Mouse (Mus musculus) heart, embryonic 16.5 days (tissue): ENCODE results near the gene Hdac11. TPM values are rescaled to one million over a fixed set of nuclear protein-coding genes. Genes with fewer than 3 reads are reported as not detected.

ENCODE experiments used
- ATAC-seq: fragments of 200-750 bp; cut with Nextera tagmentation; replicated peaks from 2 replicates; pipeline ENCODE4 v1.8.0; 2017; ENCODE audit warnings: moderate number of reproducible peaks; ENCODE audit not compliant: insufficient read depth, low FRiP score; ENCODE audit errors: extremely low read depth
- H3K27ac ChIP-seq: fragments of 300-500 bp; sonication (generic); 2 replicates; pipeline ENCODE4 v1.5.1; 2014; ENCODE audit warnings: mild to moderate bottlenecking, low read length, control low read depth, moderate library complexity
- H3K27me3 ChIP-seq: fragments of 300-500 bp; sonication (generic); 2 replicates; pipeline ENCODE4 v1.6.1; 2014; ENCODE audit warnings: low read length, mixed read lengths; ENCODE audit not compliant: control insufficient read depth, insufficient read depth
- H3K36me3 ChIP-seq: fragments of 300-500 bp; sonication (generic); 2 replicates; pipeline ENCODE4 v1.6.1; 2014; ENCODE audit not compliant: control insufficient read depth, insufficient read depth
- H3K4me1 ChIP-seq: fragments of 300-500 bp; sonication (generic); 2 replicates; pipeline ENCODE4 v1.6.1; 2014; ENCODE audit warnings: low read length, mixed read lengths; ENCODE audit not compliant: control insufficient read depth, insufficient read depth
- H3K4me2 ChIP-seq: fragments of 300-500 bp; sonication (generic); 2 replicates; pipeline ENCODE4 v1.6.1; 2014; ENCODE audit warnings: low read depth, mild to moderate bottlenecking, control low read depth, low read length
- H3K4me3 ChIP-seq: fragments of 300-500 bp; sonication (generic); 2 replicates; pipeline ENCODE4 v1.5.1; 2014; ENCODE audit warnings: mild to moderate bottlenecking, control low read depth, low read length
- H3K9ac ChIP-seq: fragments of 300-500 bp; sonication (generic); 2 replicates; pipeline ENCODE4 v1.6.1; 2014; ENCODE audit warnings: low read length, control low read depth
- H3K9me3 ChIP-seq: fragments of 300-500 bp; sonication (generic); replicated peaks from 2 replicates; pipeline ENCODE4 v1.6.1; 2016; ENCODE audit warnings: low read length; ENCODE audit not compliant: control insufficient read depth
- WGBS: fragments of 180-500 bp; shearing (Covaris S2); extraction: QIAGEN DNeasy Blood & Tissue Kit; methylation state at CpG from one replicate; pipeline ENCODE4 v1.1.7; 2014; 5-methylcytosine and 5-hydroxymethylcytosine counted together
- polyA plus RNA-seq: library from polyadenylated mRNA; unstranded; fragments of >200 nt; fragmentation: Nextera tagmentation; extraction: Ambion mirVana; gene quantifications from 2 replicates; pipeline ENCODE4 v1.2.1, GENCODE M21; 2015

Hdac11 gene
- polyA plus RNA-seq, 1 experiment from 2014 or later: 10.8 TPM

DNA sequence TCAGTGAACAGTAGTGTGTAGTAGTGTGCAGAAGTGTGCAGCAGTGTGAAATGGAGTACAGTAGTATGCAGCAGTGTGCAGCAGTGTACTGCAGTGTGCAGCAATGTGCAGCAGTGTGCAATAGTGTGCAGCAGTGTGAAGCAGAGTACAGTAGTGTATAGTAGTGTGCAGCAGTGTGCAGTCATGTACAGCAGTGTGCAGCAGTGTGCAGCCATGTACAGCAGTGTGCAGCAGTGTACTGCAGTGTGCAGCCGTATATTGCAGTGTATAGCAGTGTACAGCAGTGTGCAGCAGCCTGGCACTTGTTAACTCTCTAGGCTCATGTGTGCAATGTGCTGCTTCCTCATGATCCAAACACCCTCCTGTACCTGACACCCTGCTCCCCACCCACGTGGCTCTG lies 42.0 kb downstream of the Hdac11 start:
- no peak for ATAC-seq
- Histone ChIP-seq H3K27ac (no peak overlapping the region), H3K27me3 (no peaks in the 10 kb centered on the region)

DNA sequence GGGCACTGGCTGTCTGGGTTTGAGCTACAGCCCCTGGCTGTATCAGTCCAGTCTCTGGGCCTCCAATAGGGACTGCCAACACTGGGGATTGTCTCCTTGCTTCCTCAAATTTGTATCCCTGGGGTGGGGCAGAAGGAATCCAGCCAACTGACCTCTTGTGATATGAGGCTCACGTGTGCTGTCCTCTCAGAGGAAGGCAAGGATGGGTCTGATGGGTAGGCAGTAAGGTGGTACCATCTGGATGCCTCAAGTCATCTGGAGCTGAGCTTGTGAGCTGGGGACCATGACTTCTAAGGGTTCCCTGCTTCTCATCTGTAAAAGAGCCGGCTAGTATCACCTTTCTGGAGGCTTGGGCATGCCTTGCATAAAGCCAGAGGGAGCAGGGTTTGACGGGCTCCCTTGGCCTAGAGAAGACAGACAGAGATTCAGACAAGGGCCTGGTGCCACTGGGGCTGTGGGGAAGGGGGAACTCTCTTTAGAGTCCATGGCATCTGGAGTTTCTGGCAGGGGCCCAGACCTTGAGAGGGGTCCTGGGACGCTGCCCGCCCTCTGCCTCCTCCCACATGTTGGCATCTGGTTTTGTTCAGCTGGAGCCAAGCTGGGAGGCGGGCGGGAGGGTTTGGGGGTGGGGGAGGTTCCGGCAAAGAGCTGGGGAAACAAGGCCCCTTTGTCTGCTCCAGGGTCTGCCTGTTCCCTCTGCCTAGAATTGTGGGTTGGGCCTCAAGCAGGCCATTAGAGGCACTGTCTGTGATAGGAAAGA lies 44.1 kb downstream of the Hdac11 start:
- Histone ChIP-seq H3K4me1 (peaks cover 21% of the 10 kb centered on the region), H3K4me2 (no peak overlapping the region), H3K27me3 (no peaks in the 10 kb centered on the region), H3K36me3 (no peaks in the 10 kb centered on the region), H3K4me3 (no peak overlapping the region), H3K9ac (peak overlapping the region; percentile 18; the same call in 1 of the 2 replicates), H3K27ac (peak overlapping the region; percentile 62), H3K9me3 (no peaks in the 10 kb centered on the region)
- peak; percentile 61 for ATAC-seq
- 27% methylated on average over 8 of the region's 8 CpGs for WGBS

More for the DNA sequence above, 42.0 kb downstream of the Hdac11 start:
- Histone ChIP-seq H3K4me1 (peaks cover 21% of the 10 kb centered on the region), H3K9ac (no peak overlapping the region), H3K36me3 (no peaks in the 10 kb centered on the region), H3K9me3 (no peaks in the 10 kb centered on the region), H3K4me2 (no peak overlapping the region), H3K4me3 (no peak overlapping the region)
- WGBS: 58% methylated on average over 2 of the region's 2 CpGs

DNA sequence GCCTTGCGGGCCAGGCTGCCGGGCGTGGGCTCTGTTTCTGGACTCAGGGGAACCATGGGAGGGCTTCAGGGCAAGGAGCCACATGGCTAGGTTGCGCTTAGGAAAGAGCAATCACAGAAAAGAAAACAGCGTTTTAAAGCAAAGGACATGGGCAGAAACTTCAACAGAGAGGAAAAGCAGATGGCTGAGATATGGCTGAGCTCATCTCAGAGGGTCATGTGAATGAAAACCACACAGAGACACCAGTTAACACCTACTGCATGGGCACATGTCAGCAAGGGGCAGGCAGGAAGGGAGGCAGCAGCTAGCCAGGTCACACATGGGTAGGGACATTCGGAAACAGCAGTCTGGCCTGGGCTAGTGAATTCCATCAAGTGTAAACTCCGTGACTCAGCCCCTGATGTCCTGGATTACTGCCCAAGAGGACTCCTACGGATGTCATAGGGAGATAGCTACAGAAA lies 45.4 kb downstream of the Hdac11 start:
- H3K9me3 ChIP-seq: no peaks in the 10 kb centered on the region
- 55% methylated on average over 8 of the region's 8 CpGs for WGBS
- no peaks in the 10 kb centered on the region for H3K36me3 ChIP-seq
- no peak overlapping the region for H3K4me2 ChIP-seq
- no peaks in the 10 kb centered on the region for H3K27me3 ChIP-seq
- no peak overlapping the region; the same call in 1 of the 2 replicates for H3K27ac ChIP-seq
- H3K9ac ChIP-seq: no peak overlapping the region
- no peak overlapping the region for H3K4me3 ChIP-seq
- no peak for ATAC-seq
- peaks cover 21% of the 10 kb centered on the region for H3K4me1 ChIP-seq

DNA sequence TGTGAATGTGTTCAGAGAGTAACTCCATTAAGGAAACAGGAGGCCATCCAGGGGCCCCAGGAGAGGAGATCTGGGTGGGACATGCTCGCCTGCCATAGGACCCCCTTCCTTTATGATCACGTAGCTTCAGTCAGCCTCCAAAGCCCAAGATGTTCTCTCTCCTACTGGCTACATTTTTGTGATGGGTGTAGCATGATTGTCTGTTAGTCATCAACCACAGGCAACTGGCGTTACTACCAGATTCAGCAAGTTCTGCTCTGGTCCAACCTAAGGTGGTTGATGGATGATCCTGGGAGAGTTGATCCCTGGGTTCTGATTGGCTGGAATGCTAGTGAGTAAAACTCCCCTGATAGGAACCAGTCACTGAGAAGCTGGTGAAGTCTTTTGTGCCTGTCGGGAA lies 46.1 kb downstream of the Hdac11 start:
- peaks cover 21% of the 10 kb centered on the region for H3K4me1 ChIP-seq
- no peak for ATAC-seq

DNA sequence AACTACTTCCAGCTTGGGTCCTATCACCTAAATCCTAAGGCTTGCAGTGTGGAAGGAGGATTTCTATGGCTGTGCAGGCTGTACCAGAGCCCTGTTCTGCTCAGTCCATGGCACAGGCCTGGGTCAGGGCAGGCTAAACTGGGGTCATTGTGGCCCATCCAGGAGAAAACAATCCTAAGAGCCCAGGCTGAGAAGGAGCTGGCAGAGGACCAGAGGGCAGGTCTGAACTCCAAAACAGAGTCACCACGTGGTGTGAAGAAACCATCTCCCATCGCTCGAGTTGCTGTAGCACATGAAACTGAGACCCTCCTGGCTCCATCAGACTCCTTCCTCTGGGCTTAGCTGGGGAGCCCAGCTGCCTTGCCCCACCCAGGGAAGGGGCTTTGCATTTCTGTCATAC lies 48.9 kb downstream of the Hdac11 start:
- no peak overlapping the region for H3K9ac ChIP-seq
- no peaks in the 10 kb centered on the region for H3K9me3 ChIP-seq
- no peak for ATAC-seq
- H3K27me3 ChIP-seq: no peaks in the 10 kb centered on the region
- WGBS: 39% methylated on average over 3 of the region's 3 CpGs
- no peaks in the 10 kb centered on the region for H3K36me3 ChIP-seq
- H3K4me2 ChIP-seq: no peak overlapping the region
- no peak overlapping the region for H3K27ac ChIP-seq
- no peak overlapping the region for H3K4me3 ChIP-seq
- peaks cover 27% of the 10 kb centered on the region for H3K4me1 ChIP-seq

More for the DNA sequence above, 46.1 kb downstream of the Hdac11 start:
- H3K4me2 ChIP-seq: no peak overlapping the region
- 81% methylated on average over 4 of the region's 4 CpGs for WGBS
- no peaks in the 10 kb centered on the region for H3K27me3 ChIP-seq
- no peaks in the 10 kb centered on the region for H3K9me3 ChIP-seq
- H3K27ac ChIP-seq: no peak overlapping the region
- H3K4me3 ChIP-seq: no peak overlapping the region
- no peak overlapping the region for H3K9ac ChIP-seq
- no peaks in the 10 kb centered on the region for H3K36me3 ChIP-seq

DNA sequence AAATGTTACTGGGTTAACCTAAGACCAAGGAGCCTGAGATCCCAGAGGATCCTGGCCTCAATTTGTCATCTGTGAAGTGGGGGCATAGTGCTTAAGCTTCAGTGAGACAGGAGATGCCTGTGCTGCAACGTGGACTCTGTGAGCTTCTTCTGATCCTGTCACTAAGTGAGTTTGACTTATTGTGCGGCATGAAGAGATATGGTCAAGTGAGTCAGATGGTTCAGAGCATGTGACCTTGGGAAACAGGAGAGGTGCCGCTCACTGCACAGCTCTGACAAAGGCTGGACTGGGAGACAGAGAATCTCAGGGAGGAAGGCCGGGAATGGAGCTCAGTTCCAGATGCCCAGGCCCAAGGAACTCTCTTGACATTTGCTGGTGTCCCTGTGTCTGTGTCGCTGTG lies 49.3 kb downstream of the Hdac11 start:
- H3K9me3 ChIP-seq: no peaks in the 10 kb centered on the region
- no peaks in the 10 kb centered on the region for H3K36me3 ChIP-seq
- H3K4me2 ChIP-seq: no peak overlapping the region
- peaks cover 27% of the 10 kb centered on the region for H3K4me1 ChIP-seq
- no peak overlapping the region for H3K27ac ChIP-seq
- 39% methylated on average over 5 of the region's 5 CpGs for WGBS
- H3K4me3 ChIP-seq: no peak overlapping the region
- H3K27me3 ChIP-seq: no peaks in the 10 kb centered on the region
- no peak overlapping the region for H3K9ac ChIP-seq
- no peak for ATAC-seq

DNA sequence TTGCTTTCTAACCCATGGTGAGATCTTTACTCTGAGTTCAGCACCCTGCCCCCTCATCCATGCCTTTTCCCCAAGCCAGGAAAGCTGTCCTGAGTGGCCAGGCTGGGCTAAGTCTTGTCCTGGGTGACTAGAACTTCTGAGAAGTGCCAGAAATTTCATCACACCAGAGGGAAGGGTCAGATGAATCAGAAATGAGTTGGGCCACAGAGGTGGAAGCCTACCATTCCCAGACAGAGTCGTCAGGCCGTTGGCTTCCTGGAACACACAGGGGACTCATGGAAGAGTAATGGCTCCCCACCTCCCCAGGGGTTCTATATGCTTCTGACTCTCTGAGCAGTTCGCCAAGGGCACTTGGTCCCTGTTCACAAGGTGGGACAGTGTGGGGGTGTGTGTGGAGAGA lies 51.0 kb downstream of the Hdac11 start:
- no peak for ATAC-seq
- Histone ChIP-seq H3K4me3 (no peak overlapping the region), H3K4me1 (peaks cover 27% of the 10 kb centered on the region), H3K27ac (no peak overlapping the region), H3K9ac (no peak overlapping the region), H3K9me3 (no peaks in the 10 kb centered on the region), H3K36me3 (no peaks in the 10 kb centered on the region), H3K27me3 (no peaks in the 10 kb centered on the region), H3K4me2 (no peak overlapping the region)
- 58% methylated on average over 3 of the region's 3 CpGs for WGBS

DNA sequence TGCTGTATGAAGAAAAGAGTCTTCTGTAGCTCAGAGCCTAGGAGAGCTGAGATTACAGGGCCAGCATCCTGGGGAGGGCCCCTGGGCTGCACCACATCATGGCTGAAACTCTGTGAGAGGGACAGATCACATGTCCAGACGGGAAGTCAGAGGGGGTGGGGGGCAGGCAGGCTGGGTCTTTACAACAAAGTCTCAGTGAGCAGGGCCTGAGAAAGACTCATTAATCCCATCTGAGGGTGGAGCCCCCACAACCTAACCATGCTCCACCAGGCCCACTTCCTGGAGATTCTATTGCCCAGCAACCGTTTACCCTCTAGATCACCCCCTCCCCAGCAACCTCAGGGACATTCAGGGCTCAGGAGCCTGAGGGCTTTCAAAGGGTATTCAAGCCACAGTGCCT lies 53.3 kb downstream of the Hdac11 start:
- ATAC-seq: no peak
- Histone ChIP-seq H3K27me3 (peaks cover 9% of the 10 kb centered on the region; the same call in 1 of the 2 replicates), H3K4me3 (no peak overlapping the region), H3K36me3 (no peaks in the 10 kb centered on the region), H3K27ac (peak overlapping the region; percentile 76), H3K9me3 (no peaks in the 10 kb centered on the region), H3K4me2 (no peak overlapping the region), H3K4me1 (peaks cover 33% of the 10 kb centered on the region), H3K9ac (0 out of 2 replicates have a peak overlapping the region, but pooled peaks have one; percentile 33)
- WGBS: 22% methylated on average over 2 of the region's 2 CpGs

DNA sequence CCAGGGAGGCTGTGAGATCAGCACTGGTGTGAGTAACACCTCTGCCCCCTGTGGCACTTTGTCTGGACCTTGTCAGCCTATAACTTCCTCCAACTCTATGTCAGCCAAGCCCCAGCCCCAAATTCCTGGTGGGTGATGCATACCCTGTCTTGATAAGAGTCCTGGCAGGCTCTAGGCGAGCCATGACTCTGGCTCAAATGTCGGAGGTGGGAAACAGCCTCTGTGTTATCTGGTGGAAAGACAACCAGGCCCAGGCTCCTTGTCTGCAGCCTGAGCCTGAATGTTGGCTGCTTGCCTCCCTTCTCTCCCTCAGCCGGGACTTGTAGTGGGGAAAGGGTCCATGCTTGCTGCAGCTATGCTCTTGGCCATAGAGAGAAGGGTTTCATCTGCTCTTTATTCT lies 54.4 kb downstream of the Hdac11 start:
- peaks cover 9% of the 10 kb centered on the region; the same call in 1 of the 2 replicates for H3K27me3 ChIP-seq
- H3K4me3 ChIP-seq: no peak overlapping the region
- H3K9ac ChIP-seq: no peak overlapping the region
- H3K4me1 ChIP-seq: peaks cover 33% of the 10 kb centered on the region
- no peaks in the 10 kb centered on the region for H3K9me3 ChIP-seq
- H3K36me3 ChIP-seq: no peaks in the 10 kb centered on the region
- peak; percentile 86 for ATAC-seq
- peak overlapping the region; percentile 76 for H3K27ac ChIP-seq
- no peak overlapping the region for H3K4me2 ChIP-seq
- WGBS: 8% methylated on average over 3 of the region's 3 CpGs
